Mouse (Mus musculus): ENCODE results near the gene H2afy.

The H2afy gene

DNA sequence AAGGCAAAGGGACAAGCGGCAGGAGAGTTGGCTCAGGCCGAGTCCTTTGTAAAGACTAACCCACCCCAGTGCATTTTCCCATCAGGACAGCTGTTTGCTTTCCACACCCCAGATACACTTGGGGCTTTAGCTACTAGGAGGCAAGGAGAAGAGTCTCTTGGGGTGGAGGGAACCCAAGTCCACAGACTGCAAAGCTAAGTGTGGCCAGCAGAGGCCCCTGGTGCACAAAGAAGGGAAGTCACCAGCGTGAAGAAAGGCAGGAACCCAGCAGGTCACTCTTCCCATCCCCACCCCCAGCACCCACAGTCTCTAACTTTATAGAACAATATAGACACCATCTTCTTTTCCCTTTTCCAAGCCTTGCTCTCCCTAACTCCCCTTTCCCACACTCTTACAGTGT is 9.4 kb upstream of the H2afy start:
- 54% methylated on average over 3 of the region's 3 CpGs for WGBS

- 63% methylated on average over 2 of the region's 2 CpGs for WGBS
These were observed 7.9 kb upstream of the H2afy start for GRCm38 (mm10) chr13:56144021-56144420.

GRCm38 (mm10) chr13:56143151-56143513 is 7.0 kb upstream of the H2afy start:
- WGBS: 39% methylated on average over 7 of the region's 7 CpGs

DNA sequence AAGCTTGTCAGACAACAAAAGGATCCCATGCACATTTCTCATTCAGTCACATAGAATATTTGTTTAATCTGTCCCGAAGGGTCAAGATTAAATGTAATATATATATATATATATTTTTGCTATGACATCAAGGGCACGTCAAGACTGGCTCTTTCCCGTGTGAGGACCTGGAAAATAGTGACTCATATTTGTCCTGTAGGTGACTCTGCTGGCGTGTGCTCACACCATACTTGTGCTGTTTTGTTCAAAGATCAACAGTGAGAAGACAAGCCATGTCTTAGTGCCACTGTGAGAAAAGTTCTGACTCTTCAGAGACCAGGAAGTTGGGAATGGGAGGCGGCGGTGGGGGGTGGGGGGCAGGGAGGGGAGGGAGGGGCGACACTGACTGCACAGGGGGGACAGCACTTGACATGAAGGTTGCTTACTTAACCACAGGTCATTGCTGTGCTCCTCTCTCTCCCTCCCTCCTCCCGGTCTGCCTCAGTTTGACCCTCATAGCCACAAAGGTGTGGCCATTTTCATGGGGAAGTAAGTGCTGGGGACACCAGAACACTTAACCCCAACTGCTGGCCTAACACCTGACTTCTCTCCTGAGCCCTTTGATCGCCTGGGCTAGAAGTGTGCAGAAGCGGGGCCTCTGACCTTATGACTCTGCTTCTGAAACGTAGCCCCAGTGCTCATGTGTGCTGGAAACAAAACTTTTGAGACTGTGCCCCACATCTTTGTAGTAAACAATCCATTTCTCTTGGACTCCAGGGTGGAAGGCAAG is 6.4 kb upstream of the H2afy start:
- 49% methylated on average over 11 of the region's 11 CpGs for WGBS

DNA sequence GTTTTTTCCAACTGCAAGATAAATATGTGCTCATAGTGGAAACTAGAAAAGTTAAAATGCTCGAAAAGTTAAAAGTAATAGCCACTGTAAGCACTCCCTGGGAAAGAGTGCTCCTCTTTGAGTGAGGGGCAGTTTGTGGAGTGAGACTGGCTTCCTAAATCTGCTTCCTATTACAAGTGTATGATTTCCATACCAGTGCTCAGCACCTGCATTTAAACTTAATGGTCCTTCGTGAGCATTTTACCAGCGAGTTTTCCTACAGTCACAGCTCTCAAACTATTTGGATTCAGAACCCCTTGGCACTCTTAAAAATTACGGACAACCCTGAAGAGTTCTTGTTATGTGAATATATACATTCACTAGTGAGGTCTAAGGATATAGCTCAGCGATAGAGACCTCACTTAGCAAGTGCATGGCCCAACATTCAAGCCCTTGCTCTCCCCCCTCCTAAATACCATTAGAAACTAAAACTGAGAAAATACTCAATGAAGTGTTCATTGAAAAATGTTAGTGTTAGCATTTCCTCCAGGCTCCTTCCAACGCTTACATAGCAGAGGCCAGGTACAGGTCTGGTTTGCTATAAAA is 3.1 kb upstream of the H2afy start:
- 73% methylated on average over 6 of the region's 6 CpGs for WGBS

GRCm38 (mm10) chr13:56135231-56136052 is 719 bp downstream of the H2afy start:
- 1% methylated on average over 68 of the region's 89 CpGs for WGBS

DNA sequence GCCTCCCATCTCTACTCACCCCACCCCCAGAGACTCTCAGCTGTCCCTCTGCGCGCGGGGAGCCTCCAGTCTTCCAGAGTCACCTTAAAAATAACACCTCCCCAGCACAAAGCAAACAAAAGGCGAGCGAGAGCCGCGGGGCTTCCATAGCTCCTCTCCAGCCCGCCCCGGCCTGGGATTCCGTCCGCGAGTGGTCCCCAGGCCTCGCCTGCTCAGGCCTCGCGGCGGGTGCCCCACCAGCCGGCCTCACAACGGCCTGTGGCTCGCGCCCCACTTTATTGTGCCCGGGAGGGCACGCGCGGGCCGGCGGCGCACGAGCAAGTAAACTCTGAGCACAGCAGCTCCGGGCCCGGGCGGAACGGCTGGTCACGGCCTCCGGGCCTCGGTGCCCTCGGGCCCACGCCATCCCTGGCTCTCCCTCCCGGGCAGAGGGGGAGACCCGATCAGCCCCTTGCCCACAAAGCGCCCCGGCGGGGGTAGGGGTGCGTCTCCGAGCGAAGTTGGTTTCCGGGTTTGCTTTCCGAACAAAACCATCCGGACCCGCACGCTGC is 1.5 kb downstream of the H2afy start:
- under 1% methylated on average over 50 of the region's 50 CpGs for WGBS

DNA sequence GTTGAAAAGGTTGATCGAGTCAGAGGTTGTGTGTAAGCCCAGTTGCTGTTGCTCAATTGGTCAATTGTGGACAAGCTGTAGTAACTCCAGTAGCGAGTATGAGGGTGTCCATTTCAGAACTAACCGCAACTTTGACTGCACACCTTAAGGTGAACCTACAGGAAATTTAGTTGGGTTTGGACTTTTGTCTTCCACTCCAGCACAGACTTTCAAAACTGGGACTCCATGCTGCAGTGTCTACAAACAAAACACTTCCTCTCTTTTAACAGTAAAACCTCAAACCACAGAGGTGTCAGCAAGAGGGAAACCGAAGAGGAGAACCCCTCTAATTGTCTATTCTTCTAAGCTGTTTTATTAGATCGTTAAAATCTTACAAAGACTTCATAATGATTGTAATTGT is 2.1 kb downstream of the H2afy start:
- WGBS: 33% methylated on average over 5 of the region's 5 CpGs

DNA sequence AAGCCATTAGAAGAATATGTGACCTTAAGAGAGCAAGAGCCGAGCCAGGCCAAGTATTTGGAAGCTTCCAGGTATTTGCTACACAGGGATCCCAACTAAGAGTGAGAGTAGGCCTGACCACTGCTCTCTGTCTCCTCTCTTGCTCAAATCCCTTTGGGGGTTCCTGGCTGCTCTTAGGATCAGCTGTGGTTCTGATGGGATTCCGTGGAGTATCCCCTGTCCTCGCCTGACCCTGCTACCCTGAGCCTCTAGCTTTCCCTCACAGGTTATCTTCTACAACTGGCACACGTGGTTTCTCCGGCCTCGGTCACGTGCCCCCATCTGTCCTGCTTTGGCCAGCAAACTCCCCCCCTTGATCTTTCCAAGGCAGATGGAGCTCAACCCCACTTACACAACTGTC is 3.2 kb downstream of the H2afy start:
- WGBS: 87% methylated on average over 7 of the region's 7 CpGs

DNA sequence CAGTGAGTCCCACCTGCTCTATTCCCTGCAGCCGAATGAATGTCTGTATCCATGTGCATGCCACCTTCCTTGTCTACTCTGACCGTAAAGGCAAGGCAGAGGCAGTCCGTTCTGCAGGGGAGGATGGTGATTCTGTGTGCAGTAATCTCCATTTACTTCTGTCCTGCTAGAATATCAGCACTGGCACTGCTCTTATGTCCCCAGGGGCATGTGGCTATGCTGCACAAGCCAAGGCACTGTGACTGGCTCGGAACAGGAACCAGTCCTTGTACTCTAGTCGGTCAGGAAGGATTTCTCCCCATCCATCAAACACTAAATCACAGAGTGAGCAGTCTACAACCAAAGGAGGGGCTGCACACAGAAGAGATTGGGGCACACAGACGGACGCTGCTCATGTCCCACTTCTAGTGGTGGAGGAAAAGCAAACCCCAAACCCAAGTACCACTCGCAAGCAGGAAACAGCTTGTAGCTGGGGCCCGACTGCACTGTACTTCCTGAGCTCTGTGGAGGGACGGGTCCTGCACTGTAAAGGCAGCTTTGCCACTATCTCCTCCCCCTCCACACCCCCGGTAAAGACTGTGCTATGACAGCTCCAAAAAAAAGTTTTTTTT is 3.7 kb downstream of the H2afy start:
- 77% methylated on average over 11 of the region's 11 CpGs for WGBS

- 75% methylated on average over 8 of the region's 8 CpGs for WGBS
These were observed 5.6 kb downstream of the H2afy start for GRCm38 (mm10) chr13:56130544-56130943.

DNA sequence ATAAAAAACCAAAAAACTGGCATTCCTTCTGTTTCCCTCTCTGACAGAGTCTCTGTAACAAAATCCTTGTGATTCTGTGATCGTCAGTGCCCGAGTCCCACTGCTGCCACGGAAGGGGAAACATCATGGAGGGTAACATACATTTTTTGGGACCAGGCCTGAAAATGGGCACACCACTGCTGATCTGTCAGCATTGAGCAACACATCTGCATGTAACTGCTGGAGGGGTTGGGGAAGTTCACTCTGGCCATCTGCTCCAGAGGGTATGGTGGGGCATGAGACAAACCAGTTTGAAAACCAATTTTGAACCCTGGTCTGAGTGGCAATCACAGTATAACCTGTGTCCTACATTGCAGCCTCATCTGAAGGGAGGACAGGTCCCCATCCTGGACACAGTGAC is 6.6 kb downstream of the H2afy start:
- WGBS: 94% methylated on average over 3 of the region's 3 CpGs

GRCm38 (mm10) chr13:56129014-56129413 is 7.1 kb downstream of the H2afy start:
- 75% methylated on average over 4 of the region's 4 CpGs for WGBS

GRCm38 (mm10) chr13:56125632-56126031 is 10.5 kb downstream of the H2afy start:
- 94% methylated on average over 10 of the region's 10 CpGs for WGBS

- WGBS: 89% methylated on average over 5 of the region's 5 CpGs
These were observed 13.1 kb downstream of the H2afy start for GRCm38 (mm10) chr13:56123075-56123474.

DNA sequence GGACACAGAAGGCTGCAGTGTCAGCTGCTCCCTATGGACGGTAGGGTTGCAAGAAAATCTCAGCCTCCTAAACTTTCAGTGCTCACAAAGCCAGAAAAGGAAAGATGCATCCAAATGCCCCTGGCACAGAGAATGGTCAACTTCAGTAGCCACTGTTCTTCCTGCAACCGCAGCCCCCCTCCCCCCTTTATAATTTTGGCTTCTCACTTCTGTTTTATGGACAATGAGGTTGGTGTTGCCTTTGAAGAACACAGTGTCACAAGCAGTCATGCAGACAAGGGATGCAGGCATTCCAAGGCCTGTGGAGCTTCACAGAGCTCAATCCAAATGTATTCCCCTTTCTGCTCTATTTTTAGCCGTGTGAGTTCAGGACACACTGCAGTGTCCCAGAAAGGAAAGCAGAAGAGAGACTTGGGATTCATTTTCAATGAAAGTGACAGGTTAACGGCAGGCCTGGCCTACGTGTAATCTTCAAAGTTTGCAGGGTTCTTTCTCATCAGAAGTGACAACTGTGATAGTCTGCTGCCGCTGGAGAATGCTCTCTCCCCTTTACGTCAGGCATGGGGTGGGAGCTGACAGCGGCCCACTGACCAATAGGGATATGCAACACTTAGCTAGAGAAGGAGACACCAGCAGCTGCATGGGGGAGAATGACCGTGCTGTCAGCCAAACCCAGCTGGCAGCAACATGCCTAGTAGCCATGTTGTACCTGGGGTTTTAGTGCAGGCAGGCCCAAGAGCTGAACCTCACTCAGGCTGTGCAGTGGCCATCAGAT is 18.0 kb downstream of the H2afy start:
- WGBS: 32% methylated on average over 9 of the region's 9 CpGs

DNA sequence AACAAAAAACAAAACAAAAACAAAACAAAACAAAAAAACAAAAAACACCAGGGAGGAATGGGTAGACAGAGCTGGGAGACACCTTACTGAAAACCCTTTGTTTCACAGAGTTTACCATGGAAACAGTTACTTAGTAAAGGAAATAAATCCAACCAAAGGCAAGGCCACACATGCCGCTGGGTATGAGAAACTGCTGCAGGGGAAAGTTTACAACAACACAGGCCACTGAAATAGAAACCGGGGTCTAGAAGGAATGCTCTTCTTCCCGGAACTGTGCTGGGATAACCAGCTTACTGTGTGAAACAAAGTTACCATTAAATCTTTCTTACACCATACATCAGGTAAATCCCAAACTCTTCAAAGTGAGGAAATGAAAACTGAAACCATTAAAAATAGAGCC is 20.3 kb downstream of the H2afy start:
- WGBS: 63% methylated on average over 3 of the region's 3 CpGs

- 58% methylated on average over 9 of the region's 9 CpGs for WGBS
These were observed 20.8 kb downstream of the H2afy start for GRCm38 (mm10) chr13:56115386-56115785.

DNA sequence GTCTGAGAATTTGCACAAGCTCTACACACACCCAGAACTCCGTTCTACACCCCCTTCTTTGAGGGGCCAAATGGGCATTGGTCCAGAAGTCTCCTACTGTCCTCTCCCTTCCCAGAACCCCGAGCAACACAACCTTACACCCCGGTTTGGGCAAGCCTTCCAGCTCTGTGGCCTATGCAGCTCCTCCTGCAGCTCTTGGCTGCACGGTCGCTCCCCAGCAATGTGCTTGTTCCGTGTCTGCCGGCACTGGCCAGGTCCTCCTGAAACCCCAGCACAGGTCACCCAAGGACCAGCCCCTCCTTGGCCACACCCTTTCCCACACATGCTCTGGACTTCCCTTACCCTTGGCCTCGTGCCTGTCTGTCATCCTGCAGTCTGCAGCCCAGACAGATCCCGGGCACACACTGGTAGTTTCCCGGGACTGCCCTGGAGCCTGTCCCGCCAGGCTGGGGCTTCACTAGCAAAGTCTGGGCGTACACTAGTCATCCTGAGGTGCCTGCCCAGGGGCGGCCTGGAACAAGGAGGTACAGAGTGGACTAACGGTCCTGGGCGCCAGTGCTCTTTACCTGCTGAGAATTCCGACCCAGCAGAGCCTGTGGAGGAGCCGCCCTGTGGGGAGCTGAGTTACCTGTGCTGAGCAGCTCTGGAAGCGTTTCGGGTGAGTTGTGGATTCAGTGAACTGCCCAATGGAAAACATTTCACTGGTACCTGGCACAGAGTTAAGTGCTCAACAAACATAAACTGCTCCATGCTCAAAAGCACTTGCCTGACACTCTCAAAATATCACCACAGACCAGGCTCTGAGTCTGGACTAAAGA is 22.5 kb downstream of the H2afy start:
- 56% methylated on average over 19 of the region's 19 CpGs for WGBS

DNA sequence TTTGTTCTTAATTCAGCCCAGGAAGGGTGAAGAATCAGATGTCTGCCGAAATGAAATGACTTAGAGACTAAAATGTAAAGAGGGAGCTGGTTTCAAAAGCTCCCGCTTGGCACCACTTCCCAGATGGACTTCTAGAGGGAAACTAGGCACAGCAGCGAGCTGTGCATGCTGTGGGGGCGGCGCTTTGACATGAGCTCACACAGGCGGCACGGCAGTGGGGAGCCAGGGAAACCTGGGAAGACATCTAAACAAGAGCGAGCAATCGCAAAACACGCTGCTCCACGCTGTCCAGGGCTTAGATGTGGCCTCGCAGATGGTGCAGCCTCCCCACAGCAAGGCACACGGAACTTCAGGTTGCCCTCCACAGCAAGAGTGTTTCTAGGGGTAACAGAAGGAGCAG is 23.2 kb downstream of the H2afy start:
- WGBS: 29% methylated on average over 13 of the region's 13 CpGs

Measured in cerebral cortex, adult 2 months (tissue).